Mouse (Mus musculus) kidney, adult 8-10 months (tissue): ENCODE measurements at regions not wholly inside any gene's neighbourhood (a gene's known extent, or its start where the extent isn't known, plus 50 kb on each side); places are given as distances from the start of the nearest gene placed in this dataset.

Source experiments
- DNase-seq, 2 experiments: peaks; one replicate each; pipeline ENCODE4 v3.0.0; 2022

DNA sequence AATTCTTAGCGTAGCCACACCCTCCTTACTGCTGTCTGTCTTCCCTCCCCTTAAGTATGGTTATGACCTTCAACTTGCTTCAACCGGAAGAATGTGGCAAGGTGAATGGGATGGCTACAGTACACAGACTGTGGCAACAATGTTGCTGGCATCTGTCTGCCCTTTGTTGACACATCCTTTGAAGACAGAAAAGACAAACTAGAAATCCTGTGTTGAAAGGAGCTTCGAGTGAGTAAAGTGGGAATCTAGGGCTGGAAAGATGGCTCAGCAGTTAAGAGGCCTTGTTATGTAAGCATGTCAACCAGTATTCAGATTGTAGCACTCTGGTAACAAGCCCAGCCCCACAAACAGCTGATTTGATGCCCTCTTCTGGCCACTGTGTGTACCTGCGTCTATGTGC, 60.2 kb upstream of the Ercc4 start:
- no peak for DNase-seq

DNA sequence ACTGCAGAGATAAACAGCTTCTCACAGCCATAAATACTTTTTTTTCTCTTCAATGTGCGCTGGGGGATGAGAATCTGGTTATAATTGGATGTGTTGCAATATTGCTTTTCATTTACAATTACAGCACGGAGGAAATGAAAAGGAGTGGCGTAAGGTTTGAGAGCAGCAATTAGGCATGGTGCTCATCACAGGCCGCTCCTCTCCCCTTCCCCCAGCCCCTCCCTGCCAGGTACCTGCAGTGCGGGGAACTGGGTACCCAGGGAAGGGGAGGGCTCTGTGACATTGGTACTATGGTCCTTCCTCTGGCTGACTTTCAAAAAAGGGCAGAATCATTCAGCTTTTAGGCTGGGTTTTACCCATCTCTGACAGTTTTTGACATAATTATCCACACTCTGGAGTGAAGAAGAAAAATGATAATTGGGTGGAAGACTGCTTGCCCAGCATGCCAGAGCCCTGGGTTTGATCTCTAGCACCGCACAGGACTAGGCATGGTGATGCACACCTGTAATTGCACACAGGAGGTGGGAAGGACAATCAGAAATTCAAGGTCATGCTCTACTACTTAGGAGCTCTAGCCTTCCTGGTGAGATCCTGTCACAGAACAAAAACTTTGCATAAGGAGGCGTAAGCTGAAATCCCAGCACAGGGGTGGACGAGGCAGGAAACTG, 59.1 kb upstream of the Ercc4 start:
- DNase-seq, result no peak

DNA sequence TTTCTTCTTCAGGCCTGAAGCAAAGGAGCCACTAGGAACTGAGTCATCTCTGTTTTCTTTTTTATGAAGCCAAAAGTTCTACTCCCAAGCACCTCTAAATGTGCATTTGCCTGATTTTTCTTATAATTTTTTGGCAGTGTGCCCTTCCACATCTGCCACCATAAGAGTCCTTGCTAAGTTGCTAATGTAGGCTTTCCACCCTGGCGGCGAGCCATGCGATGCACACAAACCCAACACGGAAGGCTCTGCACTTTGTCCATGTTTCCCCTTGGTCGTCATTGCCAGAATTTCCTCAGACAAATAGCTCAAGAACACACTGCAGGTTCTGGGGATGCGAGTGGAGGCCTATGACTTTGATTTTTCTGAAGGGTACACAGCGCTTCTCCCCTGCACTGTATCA, 54.5 kb upstream of the Ercc4 start:
- DNase-seq, result no peak
